ENCODE assay signal across 9 mouse cellular contexts in genomic region chr1:74855651-74856438, GRCm38 (mm10). TPM values are rescaled to one million over a fixed set of nuclear protein-coding genes. Genes with fewer than 3 reads are reported as not detected.
DNase-seq lines count a peak whose midpoint lies in the region; ATAC-seq and TF ChIP-seq lines count a peak whose summit lies in the region.
"Had no signal": no experiment of that assay in that cellular context is flagged by ENCODE, and none has a peak within 500 bp of the region (broad histone marks: within the 10 kb centered on the region; RNA-seq: fewer than 3 reads in every experiment).

No protein-coding gene starts in this region.

- H3K4me3 ChIP-seq in left cerebral cortex, adult 2 months: peak overlapping the region; percentile 80
- H3K4me3 ChIP-seq in hindbrain, embryonic 15.5 days: peak overlapping the region; percentile 88
- H3K4me3 ChIP-seq in midbrain, embryonic 14.5 days (replicated peaks; ENCODE audit: low read depth, low read length): peak overlapping the region; percentile 94

- under 1% methylated on average over 70 of the region's 74 CpGs for WGBS in hindbrain, embryonic 15.5 days
- under 1% methylated on average over 74 of the region's 74 CpGs for WGBS in midbrain, embryonic 14.5 days

- peak overlapping the region; percentile 98 for H3K9ac ChIP-seq in hindbrain, embryonic 15.5 days
- peak overlapping the region; percentile 96 for H3K9ac ChIP-seq in midbrain, embryonic 14.5 days (replicated peaks; ENCODE audit: low read length)

- TF ChIP-seq CTCF in left cerebral cortex, adult 2 months (IDR thresholded peaks at IDR 0.05): no peak

- peak; percentile 29 to 34 for DNase-seq in left cerebral cortex, adult 2 months (ENCODE audit: extremely low spot score in 1 of 2, low spot score in 2 of 2)
- DNase-seq in left cerebral cortex, adult 8-10 months (ENCODE audit: low spot score in 2 of 2): no peak
- peak; percentile 11 for DNase-seq in adrenal gland, postnatal 14 days
- DNase-seq in cerebellum, postnatal 36 days: peak; percentile 46 to 48
- DNase-seq in midbrain, embryonic 14.5 days: peak; percentile 70
- no peak for DNase-seq in lung, postnatal 36 days

- peak overlapping the region; percentile 82 for H3K4me2 ChIP-seq in hindbrain, embryonic 15.5 days
- peak overlapping the region; percentile 92 for H3K4me2 ChIP-seq in midbrain, embryonic 14.5 days (ENCODE audit: low read length)

- no peaks in the 10 kb centered on the region for H3K27me3 ChIP-seq in hindbrain, embryonic 15.5 days
- no peaks in the 10 kb centered on the region for H3K27me3 ChIP-seq in midbrain, embryonic 14.5 days (ENCODE audit: control insufficient read depth, insufficient read depth, low read length)

- peaks cover 52% of the 10 kb centered on the region for H3K4me1 ChIP-seq in hindbrain, embryonic 15.5 days (replicated peaks)
- H3K4me1 ChIP-seq in midbrain, embryonic 14.5 days (ENCODE audit: control insufficient read depth, insufficient read depth, low read length): peaks cover 52% of the 10 kb centered on the region

- no peak for ATAC-seq in hindbrain, embryonic 15.5 days (ENCODE audit: low FRiP score, low read depth)
- no peak for ATAC-seq in midbrain, embryonic 14.5 days (ENCODE audit: low FRiP score, low TSS enrichment)
- no peak for ATAC-seq in granulocyte monocyte progenitor cell, adult 5-6 weeks (replicated peaks; ENCODE audit: poor library complexity, severe bottlenecking)

- intact Hi-C loops in left cerebral cortex, adult 2 months (cut with DNase I): loop anchor here (2.0 kb wide), 1 partner anchor 39 kb away; no protein-coding TSS in a partner anchor

- no peaks in the 10 kb centered on the region for H3K9me3 ChIP-seq in hindbrain, embryonic 15.5 days
- no peaks in the 10 kb centered on the region for H3K9me3 ChIP-seq in midbrain, embryonic 14.5 days (ENCODE audit: control insufficient read depth, low read length)

- peak overlapping the region; percentile 96 for H3K27ac ChIP-seq in left cerebral cortex, adult 2 months
- peak overlapping the region; percentile 89 for H3K27ac ChIP-seq in hindbrain, embryonic 15.5 days (replicated peaks)
- H3K27ac ChIP-seq in midbrain, embryonic 14.5 days (replicated peaks; ENCODE audit: low read depth, low read length): peak overlapping the region; percentile 91

- no peaks in the 10 kb centered on the region for H3K36me3 ChIP-seq in hindbrain, embryonic 15.5 days
- H3K36me3 ChIP-seq in midbrain, embryonic 14.5 days (ENCODE audit: control insufficient read depth, insufficient read depth, low read length): no peaks in the 10 kb centered on the region

RNA-seq across cellular contexts. Expression of gene Cdk5r2, which starts 1.1 kb away (rescaled TPM):
- 100 to 1,000 TPM; 365 to 389 TPM for total RNA-seq in left cerebral cortex, adult 2 months (2021)
- 100 to 1,000 TPM; 264 to 303 (median 291) TPM for total RNA-seq in left cerebral cortex, adult 8-10 months (2022)
- total RNA-seq in adrenal gland, postnatal 14 days (2021): 4.1 and 5.8 TPM in 2 replicates
- polyA plus RNA-seq in hindbrain, embryonic 15.5 days (2015; fragmentation: Nextera tagmentation; extraction: Ambion mirVana): 11.1 and 12.4 TPM in 2 replicates
- polyA plus RNA-seq in midbrain, embryonic 14.5 days (2014; fragmentation: Nextera tagmentation; extraction: Ambion mirVana): 16.5 and 29.9 TPM in 2 replicates
- not detected in 2 replicates for total RNA-seq in granulocyte monocyte progenitor cell, adult 5-6 weeks (2014; fragmentation: Nextera tagmentation)
- not detected in 2 replicates for total RNA-seq in granulocyte monocyte progenitor cell, adult 5-6 weeks (2017)
- total RNA-seq: liver, adult 2 months had no signal
- polyA plus RNA-seq: liver, adult 2 months had no signal

RNA-seq across cellular contexts. Expression of gene Fev, which starts 29.4 kb away (rescaled TPM):
- not detected for total RNA-seq in left cerebral cortex, adult 2 months (2021)
- total RNA-seq in left cerebral cortex, adult 8-10 months (2022): under 1 TPM in 1 of 4 experiments, not detected in 3; 0.37 TPM
- 1.0 and 1.8 TPM in 2 replicates for total RNA-seq in adrenal gland, postnatal 14 days (2021)
- 3.5 and 5.0 TPM in 2 replicates for polyA plus RNA-seq in hindbrain, embryonic 15.5 days (2015; fragmentation: Nextera tagmentation; extraction: Ambion mirVana)
- polyA plus RNA-seq in midbrain, embryonic 14.5 days (2014; fragmentation: Nextera tagmentation; extraction: Ambion mirVana): 3.0 and 3.3 TPM in 2 replicates
- not detected in 2 replicates for total RNA-seq in granulocyte monocyte progenitor cell, adult 5-6 weeks (2014; fragmentation: Nextera tagmentation)
- total RNA-seq in granulocyte monocyte progenitor cell, adult 5-6 weeks (2017): not detected in 2 replicates
- total RNA-seq: liver, adult 2 months had no signal
- polyA plus RNA-seq: liver, adult 2 months had no signal

RNA-seq across cellular contexts. Expression of gene Cryba2, which starts 37.1 kb away (rescaled TPM):
- total RNA-seq in left cerebral cortex, adult 2 months (2021): not detected
- under 1 TPM in 1 of 4 experiments, not detected in 3; 0.58 TPM for total RNA-seq in left cerebral cortex, adult 8-10 months (2022)
- 0.44 and 1.2 TPM in 2 replicates for total RNA-seq in adrenal gland, postnatal 14 days (2021)
- 1.8 and 2.9 TPM in 2 replicates for polyA plus RNA-seq in hindbrain, embryonic 15.5 days (2015; fragmentation: Nextera tagmentation; extraction: Ambion mirVana)
- polyA plus RNA-seq in midbrain, embryonic 14.5 days (2014; fragmentation: Nextera tagmentation; extraction: Ambion mirVana): 0.77 TPM in 1 of 2 replicates, not detected in the other
- total RNA-seq in granulocyte monocyte progenitor cell, adult 5-6 weeks (2014; fragmentation: Nextera tagmentation): not detected in 2 replicates
- not detected in 2 replicates for total RNA-seq in granulocyte monocyte progenitor cell, adult 5-6 weeks (2017)
- total RNA-seq: liver, adult 2 months had no signal
- polyA plus RNA-seq: liver, adult 2 months had no signal

Comparison
In these comparisons a context has a peak if more than half of its experiments do, and no peak if none do; other contexts are left out.
1. DNase-seq: peak in left cerebral cortex, adult 2 months (2 of 2), adrenal gland, postnatal 14 days (single experiment), cerebellum, postnatal 36 days (2 of 2) and midbrain, embryonic 14.5 days (single experiment); none in left cerebral cortex, adult 8-10 months (0 of 2) and lung, postnatal 36 days (single experiment).
2. RNA of gene Cdk5r2, which starts 1.1 kb away (total RNA-seq): 365 to 389 TPM in left cerebral cortex, adult 2 months and 264 to 303 TPM in left cerebral cortex, adult 8-10 months; 4.1 to 5.8 TPM in adrenal gland, postnatal 14 days and not detected in granulocyte monocyte progenitor cell, adult 5-6 weeks; every median in the first group is over 10 times any median in the second.
3. Peak in every context shown above with its lines, with median percentiles within 50 percentile points of each other: H3K27ac ChIP-seq and H3K4me3 ChIP-seq.